Mouse (Mus musculus) layer of hippocampus, adult 18-20 months (tissue): Measurements from ENCODE around the gene Arhgap23. TPM values are rescaled to one million over a fixed set of nuclear protein-coding genes. Genes with fewer than 3 reads are reported as not detected.

Source experiments
- DNase-seq, 2 experiments: peaks; one replicate each; pipeline ENCODE4 v3.0.0; 2022; ENCODE audit warnings: low spot score in 2 of 2
- total RNA-seq, 2 experiments: library from RNA; stranded (reverse); gene quantifications; 2 replicates each; pipeline ENCODE4 v1.2.3; 2021

Gene Arhgap23
- total RNA-seq, 2 experiments from 2014 or later: 79.8 to 88.1 TPM

GRCm38 (mm10) chr11:97434704-97435454 lies 19.5 kb downstream of the Arhgap23 start:
- no peak for DNase-seq

DNA sequence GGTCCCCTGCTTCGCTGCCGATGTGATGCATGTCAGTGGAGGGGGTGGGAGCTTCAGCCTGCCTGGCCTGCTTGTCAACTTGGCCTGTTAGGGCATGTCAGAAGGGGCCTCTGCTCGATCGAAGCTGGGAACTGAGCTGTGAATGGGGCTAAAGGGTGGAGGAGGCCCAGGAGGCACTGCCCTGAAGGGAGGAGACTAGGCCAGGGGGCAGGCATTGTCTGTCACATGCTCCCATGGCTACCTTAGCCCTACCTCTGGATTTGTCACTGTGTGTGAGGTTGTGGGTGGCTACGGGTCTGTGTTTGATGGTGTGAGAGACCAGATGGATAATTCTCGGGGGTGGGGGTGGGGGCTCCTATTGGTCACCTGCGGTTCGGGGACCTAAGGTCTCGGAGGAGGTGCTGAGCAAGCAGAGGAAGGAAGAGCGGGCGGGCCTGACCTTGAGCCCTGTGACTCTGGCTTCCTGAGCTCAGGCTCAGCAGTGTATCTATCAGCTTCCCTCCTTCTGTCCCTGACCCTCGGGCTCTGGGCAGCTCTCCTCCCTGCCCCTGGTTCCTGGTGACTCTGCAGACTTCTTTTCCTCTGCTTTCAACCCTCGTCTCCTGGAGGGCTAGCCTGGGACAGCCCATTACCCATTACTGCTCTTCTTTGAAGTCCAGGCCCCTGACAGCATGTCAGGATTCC lies 20.6 kb downstream of the Arhgap23 start:
- DNase-seq: no peak

GRCm38 (mm10) chr11:97437745-97438144 lies 22.4 kb downstream of the Arhgap23 start:
- DNase-seq: no peak

DNA sequence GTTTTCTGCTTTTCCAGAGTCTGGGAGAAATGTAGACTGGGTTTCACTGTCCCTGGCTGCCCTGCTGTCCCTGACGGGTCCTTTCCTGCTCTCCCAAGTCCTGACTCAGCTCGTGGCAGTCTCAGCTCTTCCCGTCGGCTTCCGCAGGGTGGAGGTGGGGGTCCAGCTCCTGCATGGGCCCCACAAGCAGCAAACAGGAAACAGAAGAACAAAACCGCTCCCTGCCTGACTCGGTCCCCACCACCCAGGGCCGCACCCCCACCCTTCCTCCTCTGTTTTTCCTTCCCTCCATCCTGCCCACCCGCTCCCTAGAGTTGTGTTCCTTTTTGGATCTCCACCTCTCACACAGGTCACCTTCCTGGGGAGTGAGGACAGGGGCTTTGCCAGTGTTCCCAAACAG lies 23.5 kb downstream of the Arhgap23 start:
- no peak for DNase-seq

DNA sequence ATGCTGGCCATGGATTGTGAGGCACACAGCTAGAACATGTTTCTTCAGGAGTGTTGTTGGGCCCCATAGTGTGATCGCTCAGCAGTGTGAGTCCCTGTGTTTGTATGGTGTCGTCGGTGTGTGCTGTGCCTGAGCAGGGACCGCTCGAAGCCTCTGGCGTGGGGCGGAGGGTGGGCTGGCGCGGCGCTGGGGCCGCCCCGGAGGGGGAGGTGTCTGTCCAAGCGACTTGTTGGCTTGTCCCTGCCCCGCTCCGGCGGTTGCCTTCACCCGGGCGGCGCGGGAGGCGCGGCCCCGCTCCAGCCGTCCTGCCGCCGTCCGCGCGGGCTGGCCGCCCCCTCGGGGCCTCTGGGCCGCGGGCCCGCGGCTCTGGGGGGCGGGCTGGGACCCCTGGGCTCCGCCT lies 24.6 kb downstream of the Arhgap23 start:
- DNase-seq: no peak

- DNase-seq: no peak
Measured at GRCm38 (mm10) chr11:97440441-97440881, 25.1 kb downstream of the Arhgap23 start.

DNA sequence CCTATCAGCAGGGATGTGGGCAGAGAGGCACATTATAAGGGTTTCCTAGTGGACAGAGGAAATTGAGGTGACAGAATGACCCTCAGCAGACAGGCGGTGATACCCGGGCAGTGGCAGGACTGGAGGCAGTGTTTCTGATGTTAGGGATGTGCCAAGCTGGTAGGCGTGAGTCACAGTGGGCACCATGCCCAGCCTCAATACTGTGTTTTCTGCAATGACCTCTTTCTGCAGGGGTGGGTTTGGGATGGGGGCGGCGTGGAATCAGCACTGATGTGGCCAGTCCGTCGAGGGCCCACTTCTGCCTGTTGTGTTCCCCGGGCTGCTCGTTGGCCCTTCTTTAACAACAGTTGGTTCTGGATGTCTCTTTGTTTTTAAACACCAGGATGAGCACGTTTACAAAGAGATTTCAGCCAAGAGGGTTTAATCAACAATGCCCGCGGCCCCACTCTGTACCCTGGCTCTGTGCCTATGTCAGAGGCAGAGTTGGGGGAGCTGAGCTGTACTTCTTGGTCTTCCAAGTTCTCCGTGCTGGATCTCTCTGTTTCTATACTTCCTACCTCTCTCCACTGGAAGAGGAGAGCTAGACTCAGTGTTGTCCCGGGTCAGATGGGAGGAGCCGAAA lies 25.8 kb downstream of the Arhgap23 start:
- DNase-seq: peak in 1 of 2 experiments; percentile 66

DNA sequence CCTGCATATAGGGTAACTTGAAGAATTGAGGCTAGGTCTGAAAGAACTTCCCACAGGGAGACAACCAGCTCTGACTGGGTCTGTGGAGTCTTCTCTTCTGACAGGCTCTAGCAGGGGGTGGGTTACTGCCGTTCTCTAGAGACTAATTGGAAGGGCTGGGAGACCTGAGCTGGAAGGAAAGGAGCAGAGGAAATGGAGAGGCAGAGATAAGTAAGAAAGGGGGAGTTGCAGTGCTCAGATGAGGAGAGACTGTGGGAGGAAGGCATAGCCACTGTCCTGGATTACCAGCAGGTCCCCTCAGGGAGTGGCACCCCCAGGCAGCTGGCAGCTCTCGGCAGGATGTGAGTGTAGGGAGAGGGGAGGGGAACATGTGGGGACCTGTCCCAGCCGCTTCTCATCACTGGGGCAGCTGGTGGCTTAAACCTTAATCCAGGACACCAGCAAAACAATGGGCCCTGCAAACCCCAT lies 26.4 kb downstream of the Arhgap23 start:
- DNase-seq: no peak

- DNase-seq: no peak
Measured at GRCm38 (mm10) chr11:97442891-97443675, 27.8 kb downstream of the Arhgap23 start.

DNA sequence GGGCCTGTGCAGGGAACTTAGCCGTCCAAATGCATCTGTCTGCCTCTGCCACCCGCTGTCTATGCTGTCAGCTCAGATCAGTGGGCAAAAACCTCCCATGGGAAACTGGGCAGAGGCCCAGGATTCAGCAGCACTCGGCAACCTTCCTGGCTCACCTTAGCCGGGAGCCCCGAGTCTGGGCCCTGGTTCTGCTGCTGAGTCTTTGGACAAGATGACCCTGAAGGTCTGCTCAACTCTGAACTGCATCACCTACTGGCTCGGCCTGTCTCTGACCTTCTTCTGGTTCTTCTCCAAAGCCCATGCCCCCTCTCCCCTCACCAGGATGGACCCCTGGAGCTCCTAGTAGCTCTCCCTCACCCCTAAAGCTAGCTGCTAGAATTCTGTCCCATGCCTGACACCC lies 30.3 kb downstream of the Arhgap23 start:
- DNase-seq: no peak

- no peak for DNase-seq
Measured at GRCm38 (mm10) chr11:97445999-97446511, 30.7 kb downstream of the Arhgap23 start.

- DNase-seq: no peak
Measured at GRCm38 (mm10) chr11:97447979-97448378, 32.6 kb downstream of the Arhgap23 start.

GRCm38 (mm10) chr11:97448611-97449394 lies 33.5 kb downstream of the Arhgap23 start:
- DNase-seq: no peak

GRCm38 (mm10) chr11:97449601-97450293 lies 34.4 kb downstream of the Arhgap23 start:
- DNase-seq: peak; percentile 62 to 77

GRCm38 (mm10) chr11:97450305-97450922 lies 35.1 kb downstream of the Arhgap23 start:
- DNase-seq: peak in 1 of 2 experiments; percentile 54

DNA sequence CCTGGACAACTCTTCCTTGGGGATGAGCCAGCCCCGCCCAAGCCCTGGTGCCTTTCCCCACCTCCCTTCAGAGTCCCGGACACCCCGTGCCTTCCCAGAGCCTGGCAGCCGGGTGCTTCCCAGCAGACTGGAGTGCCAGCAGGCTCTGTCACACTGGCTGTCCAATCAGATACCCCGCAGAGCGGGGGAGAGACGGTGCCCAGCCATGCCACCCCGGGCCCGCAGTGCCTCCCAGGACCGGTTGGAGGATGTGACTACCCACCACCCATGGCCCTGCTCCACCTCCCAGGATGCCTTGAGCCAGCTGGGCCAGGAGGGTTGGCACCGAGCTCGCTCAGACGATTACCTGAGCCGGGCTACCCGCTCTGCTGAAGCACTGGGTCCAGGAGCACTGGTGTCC lies 36.3 kb downstream of the Arhgap23 start:
- peak in 1 of 2 experiments; percentile 57 for DNase-seq

DNA sequence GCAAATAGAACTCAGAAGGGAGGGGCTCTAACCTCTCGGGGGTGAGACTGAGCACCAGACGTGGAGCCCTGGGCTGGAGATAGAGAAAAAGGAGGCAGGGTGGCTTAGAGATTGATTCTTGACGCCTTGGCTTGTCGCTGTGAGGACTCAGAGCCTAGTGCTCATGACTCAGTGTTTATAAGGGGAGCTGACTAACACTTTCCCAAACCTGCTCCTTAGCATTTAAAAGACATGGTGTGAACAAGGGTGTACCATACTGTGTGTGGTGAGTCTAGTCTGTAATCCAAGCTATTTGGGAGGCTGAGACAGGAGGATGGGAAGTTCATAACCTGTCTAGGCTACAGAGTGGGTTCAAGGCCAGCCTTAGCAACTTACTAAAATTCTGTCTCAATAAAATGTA lies 41.8 kb downstream of the Arhgap23 start:
- no peak for DNase-seq

DNA sequence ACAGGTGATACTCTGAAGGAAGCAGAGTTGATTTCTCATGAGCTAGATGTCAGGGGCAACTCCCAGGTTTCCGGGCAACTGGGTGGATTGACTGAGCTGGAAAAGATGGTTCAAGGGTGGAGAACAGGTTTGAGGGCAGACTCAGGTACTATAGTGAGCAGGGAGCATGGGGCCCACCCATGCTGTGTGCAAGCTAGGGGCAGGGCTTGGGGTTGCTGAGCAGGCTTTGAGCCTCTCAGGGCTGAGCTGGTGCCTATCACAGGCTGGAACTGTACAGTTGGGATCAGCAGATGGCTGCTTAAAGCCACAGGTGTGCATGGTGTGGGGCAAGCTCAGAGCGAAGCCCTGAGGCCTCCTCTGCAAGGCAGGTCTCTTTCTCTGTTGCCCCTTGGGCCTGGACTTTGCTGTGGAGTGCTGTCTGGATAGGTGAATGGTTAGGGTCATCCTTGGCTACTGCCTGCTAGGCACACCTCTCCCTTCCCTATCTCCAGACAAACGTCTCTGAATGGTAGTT lies 46.0 kb downstream of the Arhgap23 start:
- no peak for DNase-seq

GRCm38 (mm10) chr11:97462538-97462937 lies 47.2 kb downstream of the Arhgap23 start:
- DNase-seq: no peak
